Mouse (Mus musculus): ENCODE results near the gene Zfp771.
"Not testable (repeated sequence)": the region's sequence is repeated elsewhere in the genome, so short reads cannot be mapped to it uniquely, and the experiment has no call there.

The Zfp771 gene

DNA sequence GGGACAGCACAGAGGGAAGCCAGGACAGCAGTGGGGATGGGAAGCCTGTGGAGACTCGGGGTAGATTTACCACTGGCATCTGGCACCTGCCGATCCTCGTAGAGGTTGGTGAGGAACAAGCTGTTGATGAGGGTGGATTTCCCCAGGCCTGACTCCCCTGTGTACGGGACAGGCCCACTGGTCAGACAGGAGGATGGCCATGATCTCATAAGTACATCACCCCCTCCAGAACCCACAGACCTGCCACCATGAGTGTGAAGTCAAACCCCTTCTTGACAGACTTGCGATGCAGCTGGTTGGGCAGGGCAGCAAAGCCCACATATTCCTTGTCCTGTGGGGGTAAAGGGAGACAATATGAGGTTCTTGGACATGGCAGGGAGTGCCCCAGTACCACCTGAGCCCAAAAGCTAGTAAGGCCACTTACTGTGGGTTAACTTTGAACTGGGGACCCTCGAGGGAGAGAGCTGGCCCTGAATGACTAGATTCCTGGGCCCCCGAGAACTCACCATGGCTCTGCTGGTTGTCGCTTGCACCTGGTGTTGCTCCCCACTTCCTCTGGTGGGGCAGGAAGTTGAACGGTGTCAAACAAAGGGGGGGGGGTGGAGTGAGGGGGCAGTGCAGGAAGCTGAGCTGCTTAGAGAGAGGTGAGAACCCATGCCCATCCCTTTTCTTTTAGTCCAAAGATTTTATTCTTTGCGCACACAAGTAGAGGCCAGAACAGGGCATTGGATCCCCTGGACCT is 26.0 kb upstream of the Zfp771 start:
- no peak for DNase-seq

DNA sequence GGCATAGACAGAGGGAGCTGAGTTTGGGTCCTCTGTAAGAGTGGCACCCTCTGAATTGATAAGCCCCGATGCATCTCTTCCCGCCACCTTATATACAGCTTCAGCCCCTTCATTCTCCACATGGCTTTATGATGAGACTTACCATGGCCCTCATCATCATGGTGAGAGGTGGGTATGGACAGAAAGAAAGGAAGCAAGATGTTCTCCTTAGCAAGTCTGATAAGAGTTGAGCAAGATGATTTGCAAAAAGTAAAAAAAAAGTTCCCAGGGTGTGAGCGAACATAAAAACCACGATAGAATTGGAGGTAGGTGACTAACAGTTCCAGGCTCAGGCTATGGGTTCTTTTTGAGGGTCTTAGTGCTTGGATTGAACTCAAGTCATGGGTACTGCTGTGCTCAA is 25.4 kb upstream of the Zfp771 start:
- DNase-seq: no peak

DNA sequence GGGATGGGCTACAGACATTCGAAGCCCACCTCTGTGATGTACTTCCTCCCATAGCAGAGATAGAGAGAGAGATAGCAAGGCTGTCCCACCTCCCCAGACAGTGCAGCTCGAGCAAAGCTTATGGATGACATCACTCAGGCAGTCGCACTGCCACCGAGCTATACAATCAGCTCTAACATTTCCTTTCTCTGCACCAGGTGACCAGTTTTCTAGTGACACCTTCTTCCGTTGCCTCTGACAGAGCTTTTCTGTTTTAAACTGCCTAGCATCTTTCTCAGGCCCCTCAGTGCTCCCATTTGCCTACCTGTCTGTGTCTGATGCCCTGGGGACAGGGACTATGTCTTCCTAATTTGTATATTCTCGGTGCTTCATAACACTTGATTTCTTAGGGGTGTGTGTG is 23.6 kb upstream of the Zfp771 start:
- DNase-seq: no peak

DNA sequence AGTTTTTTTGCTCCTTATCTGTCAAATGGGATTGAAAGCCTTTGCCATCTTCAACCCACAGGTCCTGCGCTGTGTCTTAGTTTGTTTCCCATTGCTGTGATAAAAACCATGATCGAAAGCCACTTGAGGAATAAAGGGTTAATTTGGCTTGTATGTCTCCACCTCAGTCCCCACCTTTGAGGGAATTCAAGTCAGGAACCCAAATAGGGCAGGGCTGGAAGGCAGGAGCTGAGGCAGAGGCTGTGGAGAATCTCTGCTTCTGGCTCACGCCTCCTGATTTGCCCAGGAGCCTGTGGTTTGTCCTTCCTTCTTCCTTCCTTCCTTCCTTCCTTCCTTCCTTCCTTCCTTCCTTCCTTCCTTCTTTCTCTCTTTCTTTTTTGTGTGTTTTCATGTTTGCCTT is 21.0 kb upstream of the Zfp771 start:
- no peak for DNase-seq

DNA sequence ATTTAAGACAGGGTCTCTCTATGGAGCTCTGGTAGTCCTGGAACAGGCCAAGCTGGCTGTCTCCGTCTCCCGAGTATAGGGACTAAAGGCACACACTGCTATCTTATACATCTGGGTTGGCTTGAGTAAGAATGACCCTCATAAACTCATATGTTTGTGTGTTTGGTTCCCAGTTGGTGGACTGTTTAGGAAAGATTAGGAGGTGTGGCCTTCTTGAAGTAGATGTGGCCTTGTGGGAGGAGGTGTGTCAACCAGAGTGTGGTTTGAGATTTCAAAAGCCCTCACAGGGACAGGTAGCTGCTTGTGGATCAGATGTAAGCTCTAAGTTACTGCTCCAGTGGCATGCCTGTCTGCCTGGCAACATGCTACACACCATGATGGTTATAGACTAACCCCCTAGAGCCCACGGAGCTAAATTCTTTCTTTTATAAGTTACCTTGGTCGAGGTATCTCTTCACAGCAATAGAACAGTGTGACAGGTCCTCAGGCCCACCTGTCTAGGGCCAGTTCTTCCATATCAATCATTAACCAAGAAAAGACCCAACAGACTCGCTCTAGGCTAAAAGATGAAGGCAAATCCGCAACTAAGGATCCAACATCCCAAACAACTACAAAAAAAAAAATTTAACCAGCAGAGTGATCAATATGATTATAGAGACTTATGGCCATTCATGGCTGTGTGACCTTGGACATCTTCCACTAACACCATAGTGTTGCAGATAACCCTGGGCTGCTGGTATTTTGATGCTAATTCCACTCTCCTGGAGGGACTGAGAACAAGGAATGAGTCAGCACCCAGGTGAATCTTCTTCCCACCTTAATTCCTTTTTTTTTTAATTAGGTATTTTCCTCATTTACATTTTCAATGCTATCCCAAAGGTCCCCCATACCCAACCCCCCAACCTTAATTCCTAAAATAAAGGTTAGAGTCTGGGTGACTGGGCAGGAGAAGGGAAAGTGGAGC is 20.3 kb upstream of the Zfp771 start:
- DNase-seq: no peak

DNA sequence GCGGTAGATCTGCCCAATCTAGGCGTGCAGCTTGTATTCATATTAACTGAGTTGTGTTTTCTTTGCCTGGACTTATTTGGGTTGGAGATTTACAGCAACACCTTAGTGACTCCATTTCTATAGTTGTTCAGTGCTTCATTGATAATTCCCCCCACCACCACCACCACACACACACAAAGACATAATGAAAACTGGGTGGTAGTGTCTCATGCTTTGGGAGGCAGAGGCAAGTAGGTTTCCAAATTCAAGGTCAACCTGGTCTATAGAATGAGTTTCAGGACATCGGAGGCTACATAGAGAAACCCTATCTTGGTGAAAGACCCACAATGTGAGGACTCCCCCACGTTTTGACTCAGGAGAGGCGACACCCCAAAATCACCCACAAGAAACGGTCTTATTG is 19.5 kb upstream of the Zfp771 start:
- DNase-seq: no peak

DNA sequence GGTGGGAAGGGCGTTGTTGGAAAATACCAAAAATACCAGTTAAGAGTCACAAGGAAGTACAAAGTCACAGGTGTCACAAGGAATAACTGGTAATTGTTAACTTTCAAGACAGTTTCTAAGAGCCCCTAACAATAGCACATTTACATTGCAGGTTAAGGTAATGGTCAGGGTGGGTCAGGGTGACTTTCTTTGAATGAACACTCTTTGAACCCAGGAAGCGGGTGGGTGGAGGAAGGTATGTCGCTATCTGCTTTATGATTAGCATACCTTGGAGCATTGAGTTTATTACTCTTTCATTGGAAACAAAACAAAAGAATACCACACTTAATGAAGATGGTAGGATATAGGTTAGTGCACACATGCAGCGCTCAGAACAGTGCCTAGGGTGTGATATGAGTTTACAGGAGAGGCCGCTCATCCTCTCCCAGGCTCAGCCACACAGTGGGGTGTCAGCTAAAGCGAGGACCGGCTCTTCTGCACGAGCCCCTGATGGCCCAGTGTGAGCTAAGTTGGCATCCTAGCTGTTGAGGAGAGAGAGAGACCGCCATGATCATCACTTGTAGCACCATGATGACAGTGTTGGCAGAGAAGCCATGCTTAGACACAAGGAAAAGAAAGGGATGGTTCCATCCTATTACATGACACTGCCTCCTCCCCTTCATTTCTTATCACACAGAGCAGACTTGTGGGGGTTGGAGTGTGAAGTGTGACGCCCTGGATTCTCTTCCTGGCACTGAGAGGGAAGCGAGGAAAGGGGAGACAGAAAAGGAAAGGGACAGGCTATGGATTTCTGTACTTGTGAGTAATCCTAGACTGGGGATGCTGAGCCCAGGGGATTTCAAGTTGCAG is 18.7 kb upstream of the Zfp771 start:
- no peak for DNase-seq

DNA sequence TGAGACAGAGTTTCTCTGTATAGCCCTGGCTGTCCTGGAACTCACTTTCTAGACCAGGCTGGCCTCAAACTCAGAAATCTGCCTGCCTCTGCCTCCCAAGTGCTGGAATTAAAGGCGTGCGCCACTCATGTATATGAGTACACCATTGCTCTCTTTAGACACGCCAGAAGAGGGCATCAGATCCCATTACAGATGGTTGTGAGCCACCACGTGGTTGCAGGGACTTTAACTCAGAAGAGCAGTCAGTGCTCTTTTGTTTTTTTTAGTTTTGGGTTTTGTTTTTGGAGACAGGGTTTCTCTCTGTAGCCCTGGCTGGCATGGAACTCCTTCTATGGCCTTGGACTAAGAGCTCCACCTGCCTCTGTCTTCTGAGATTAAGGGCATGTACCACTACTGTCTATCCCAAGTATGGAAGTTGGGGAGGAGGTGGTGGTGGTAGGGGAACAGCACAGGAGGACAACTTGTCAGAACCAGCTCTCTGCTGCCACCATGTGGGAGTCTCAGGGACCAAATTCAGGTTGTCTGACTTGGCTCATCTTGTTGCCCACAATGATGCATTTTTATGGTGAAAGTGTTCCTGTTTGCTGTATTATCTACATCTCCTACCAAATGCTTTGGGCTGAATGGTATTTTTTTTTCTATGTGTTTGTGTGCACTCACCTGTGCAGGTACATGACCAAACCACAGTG is 15.3 kb upstream of the Zfp771 start:
- peak; percentile 88 for DNase-seq

DNA sequence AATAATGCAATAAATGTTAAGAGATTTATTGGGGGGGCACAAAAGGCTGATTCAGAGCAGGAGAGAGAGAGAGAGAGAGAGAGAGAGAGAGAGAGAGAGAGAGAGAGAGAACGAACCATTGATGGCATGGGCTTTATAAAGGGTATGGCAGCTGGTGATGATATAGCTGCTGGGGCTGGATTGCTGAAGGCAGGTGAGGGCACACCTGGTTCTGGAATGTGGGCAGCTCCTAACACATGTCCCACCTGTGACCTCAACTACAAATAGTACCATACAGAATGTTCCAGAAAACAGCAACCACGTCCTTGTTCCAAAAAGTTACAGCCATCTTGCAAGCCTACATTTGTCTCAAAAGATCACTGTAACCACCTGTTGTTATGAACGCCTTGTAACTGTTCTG is 12.7 kb upstream of the Zfp771 start:
- DNase-seq: no peak

DNA sequence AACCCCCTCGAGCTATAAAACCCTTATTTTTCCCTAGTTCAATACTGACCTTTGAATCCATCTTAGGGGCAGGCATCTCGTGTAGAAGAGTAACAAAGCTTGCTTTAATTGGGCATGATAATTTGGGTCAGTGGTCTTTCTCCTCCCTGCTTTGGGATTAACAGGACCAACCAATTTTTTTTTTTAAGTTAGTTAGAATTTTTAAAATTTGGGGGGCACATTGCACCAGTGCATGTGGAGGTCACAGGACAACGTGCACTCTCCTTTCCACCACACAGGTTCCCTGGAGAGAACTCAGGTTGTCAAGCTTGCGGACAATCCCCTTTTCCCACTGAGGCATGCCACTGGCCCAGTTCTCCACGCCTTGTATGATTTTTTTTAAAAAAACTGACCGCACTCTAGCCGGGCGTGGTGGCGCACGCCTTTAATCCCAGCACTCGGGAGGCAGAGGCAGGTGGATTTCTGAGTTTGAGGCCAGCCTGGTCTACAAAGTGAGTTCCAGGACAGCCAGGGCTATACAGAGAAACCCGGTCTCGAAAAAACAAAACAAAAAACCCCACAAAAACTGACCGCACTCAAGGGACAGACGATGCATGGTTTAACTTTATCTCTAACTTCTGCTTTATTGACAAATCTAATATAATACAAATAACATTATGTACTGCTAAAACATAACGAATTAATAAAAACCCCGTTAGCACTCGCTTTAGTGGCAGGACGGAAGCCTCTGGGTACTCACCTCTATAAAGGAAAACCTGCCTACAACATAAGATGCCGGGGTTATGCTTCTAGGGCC is 12.1 kb upstream of the Zfp771 start:
- DNase-seq: no peak

DNA sequence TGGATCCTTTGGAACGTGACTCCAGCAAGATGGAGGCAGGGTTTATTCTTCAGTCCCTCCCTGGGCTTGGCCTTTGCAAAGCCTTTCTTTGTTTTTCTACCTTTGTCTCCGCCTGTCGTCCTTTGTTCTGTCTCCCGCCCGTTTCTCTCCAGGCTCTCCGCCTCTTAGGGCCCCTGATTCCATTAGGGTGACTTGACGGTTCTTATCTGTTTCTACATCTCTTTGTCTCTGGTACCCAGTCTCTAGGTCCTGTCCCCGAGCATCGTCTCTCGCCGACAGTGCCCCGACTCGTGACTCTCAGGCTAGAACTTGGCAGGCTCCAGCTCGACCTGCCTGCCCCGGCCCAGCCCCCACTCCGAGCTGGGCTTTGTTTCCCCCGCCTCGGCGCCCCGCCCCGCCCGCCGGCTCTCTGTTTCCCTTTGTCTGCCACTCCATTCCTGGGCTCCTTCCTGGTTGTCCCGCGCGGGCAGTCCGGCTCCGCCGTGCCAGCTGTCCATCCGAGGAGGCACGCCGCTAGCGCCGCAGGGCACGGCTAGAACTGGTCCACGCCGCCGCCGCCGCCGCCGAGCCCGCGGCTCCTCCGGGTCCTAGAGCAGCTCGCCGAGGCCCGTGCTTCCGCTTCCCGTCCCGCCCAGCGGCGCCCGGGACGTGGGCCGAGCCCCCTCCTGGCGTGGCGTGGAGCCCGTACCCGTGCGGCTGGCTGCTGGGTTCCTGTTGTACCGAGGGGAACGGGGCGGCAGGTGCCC is 11.3 kb upstream of the Zfp771 start, which contains the start of the genes Zfp553 and Sept1:
Gene Zfp553 (plus strand): TSS at position 440 of the 746 bp plus-strand sequence.
Gene Sept1 (minus strand): TSS at position 509 of the 746 bp plus-strand sequence.
- peak; percentile 83 for DNase-seq

DNA sequence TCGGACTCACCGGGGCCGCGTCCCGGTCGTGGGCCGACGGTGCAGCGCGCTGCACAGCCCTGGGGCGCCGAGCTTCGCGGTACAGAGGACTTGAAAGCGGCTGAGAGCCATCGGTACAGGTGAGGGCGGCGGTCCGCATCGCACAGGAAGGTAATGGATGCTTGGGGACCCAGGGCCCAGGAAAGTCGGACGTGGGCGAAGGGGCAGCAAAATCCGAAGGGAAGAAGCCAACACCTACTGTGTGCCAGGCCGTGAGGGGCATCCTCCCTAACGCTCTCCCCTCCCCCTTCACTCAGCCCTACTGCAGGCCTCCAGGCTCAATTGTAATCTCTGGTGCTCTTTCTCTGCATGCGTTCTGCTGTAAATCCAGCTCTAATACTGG is 10.7 kb upstream of the Zfp771 start:
- no peak for DNase-seq

DNA sequence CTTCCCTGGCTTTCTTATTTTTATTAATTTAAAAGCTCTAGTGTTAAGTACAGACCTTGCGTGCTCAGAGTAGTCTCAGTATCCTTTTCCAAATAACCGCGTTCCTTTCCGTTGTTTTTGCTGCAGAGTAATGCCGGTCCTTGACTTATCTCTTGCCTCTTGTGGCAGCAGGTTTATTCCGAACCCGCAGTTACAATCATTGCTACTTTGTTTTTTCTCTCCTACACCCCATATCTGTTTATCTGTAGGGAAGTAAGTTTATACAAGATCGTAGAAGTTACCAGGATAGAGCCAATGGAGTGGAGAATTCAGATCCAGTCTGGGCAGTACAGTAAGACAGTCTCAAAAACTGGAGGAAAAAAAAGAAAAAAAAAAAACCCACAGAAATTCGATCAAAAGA is 10.3 kb upstream of the Zfp771 start:
- DNase-seq: no peak

DNA sequence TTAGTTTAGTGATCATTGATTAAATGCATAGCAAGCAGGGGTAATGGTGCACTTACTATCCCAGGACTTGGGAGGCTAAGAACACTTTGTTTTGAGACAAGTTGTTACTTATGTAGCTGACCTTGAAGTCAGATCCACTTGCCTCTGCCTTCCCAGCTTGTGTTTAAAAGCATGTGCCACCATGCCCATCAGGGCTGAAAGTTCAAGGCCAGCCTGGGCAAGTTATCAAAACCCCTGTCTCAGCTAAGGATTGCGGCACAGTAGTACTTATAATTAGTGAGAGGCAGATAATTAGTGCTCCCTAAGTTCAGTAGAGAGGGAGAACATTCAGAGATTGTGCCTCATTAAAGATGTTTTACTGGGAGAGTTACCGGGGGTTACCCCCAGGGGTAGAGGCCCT is 9.3 kb upstream of the Zfp771 start:
- DNase-seq: no peak

DNA sequence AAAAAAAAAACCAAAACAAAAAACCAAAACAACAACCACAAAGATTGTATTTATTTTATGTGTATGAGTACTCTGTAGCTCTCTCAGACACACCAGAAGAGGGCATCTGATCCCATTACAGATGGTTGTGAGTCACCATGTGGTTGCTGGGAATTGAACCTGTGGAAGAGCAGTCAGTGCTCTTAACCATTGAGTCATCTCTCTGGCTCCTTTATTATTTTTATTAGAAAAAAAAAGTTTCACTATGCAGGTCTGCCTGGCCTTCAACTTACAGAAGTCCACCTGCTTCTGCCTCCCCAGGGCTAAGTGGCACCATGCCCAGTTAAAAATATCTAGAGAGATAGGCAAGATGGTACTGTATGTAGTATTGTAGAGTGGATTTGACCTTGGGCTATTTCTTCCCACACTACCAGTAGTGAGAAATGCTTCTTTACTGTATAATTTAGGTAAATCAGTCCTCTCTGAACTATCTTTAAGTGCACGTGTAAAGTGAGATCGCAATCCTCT is 660 bp upstream of the Zfp771 start:
- DNase-seq: no peak

DNA sequence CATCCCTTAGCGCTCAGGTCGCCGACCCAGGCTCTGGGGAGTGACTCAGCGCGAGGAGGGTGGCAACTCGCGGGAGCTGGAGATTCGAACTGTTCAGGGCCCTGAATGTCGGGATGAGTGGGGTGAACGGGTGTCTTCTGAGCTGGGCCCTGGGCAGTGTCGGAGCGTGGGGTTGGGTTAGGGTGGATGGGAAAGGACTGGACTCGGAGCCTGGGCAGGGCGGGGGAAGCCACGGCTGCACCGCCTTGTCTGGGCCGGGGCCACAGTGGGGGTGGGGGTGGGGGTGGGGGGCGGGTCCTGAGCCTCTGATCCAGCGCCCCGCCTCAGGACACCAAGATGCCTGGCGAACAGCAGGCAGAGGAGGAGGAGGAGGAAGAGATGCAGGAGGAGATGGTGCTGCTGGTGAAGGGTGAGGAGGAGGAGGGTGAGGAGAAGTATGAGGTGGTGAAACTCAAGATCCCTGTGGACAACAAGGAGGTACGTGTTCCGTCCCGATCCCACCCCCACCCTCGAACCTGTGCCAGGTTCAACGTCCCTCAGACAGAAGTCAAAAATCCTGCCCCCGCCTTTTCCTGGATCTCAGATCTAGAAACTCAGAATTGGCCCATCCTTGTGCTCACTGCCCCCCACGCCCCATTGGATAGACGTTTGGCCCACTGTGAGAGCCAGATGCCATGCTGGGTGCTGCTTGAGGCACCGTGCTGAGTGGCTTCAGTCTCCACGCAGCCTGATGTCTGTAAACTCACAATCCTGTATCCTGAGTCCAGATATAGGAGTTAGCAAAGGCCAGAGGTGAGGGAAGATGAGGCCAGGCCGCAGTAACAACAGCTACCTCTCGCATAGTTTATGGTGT is 810 bp downstream of the Zfp771 start:
- peak; percentile 42 for DNase-seq

DNA sequence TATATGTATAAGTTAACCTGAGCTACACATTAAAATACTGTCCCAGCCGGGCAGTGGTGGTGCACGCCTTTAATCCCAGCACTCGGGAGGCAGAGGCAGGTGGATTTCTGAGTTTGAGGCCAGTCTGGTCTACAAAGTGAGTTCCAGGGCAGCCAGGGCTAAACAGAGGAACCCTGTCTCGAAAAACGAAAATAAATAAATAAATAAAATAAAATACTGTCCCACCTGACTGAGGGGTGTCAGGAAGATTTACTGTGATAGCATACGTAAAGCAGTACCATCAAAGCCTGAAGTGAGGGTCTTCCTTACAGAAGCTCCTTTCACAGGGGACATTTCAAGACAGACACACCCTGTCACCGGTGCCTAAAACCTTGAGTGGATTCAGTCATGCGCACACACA is 6.4 kb downstream of the Zfp771 start:
- not testable (repeated sequence) for DNase-seq

DNA sequence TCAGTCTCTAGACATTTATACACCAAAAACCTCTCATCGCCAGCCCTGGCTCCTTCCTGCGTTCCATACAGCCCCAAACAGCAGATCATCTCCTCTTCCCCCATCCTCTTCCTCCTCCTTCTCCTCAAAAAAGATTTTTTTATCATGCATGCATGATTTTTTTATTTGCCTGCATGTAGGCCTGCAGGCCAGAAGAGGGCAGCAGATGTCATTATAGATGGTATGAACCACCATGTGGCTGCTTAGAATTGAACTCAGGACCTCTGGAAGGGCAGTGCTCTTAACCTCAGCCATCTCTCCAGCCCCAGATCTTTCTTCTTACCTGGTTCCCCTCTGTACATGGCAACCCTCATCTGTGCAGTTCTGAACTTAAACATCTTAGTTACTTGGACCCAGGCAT is 8.3 kb downstream of the Zfp771 start:
- DNase-seq: peak; percentile 55

DNA sequence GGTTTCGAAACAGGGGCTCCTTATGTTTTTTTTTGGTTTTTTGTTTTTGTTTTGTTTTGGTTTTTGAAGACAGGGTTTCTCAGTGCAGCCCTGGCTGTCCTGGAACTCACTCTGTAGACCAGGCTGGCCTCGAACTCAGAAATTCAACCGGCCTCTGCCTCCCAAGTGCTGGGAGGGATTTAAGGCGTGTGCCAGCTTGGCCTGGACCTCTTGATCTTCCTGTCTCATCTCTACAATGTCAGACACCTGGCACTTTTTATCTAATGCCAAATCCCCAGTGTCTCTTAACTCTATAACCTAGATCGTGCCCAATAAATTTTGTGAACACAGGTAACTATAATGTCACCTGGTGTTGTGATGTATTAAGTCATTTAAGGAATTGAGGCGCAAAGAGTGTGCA is 9.3 kb downstream of the Zfp771 start:
- no peak for DNase-seq

Measured in lung, postnatal 36 days (tissue).